Mouse (Mus musculus) adrenal gland, adult 2 months (tissue): ENCODE measurements around the gene Wfdc1. TPM values are rescaled to one million over a fixed set of nuclear protein-coding genes. Genes with fewer than 3 reads are reported as not detected.

Experiments used
- DNase-seq: peaks from one replicate; pipeline ENCODE4 v3.0.0; 2021
- polyA plus RNA-seq: library from polyadenylated mRNA; depleted of rRNA; stranded (reverse); fragments of >200 nt; gene quantifications from 2 replicates; pipeline ENCODE4 v1.2.3, GENCODE M21; 2012; rRNA removed
- total RNA-seq, 2 experiments: library from RNA; stranded (reverse); gene quantifications; 2 replicates each; pipeline ENCODE4 v1.2.3; 2021

The Wfdc1 gene
- total and polyA plus RNA-seq, 3 experiments = 17.0 to 41.3 (median 21.0) TPM

GRCm38 (mm10) chr8:119736348-119736917, 70.3 kb downstream of the Wfdc1 start:
- DNase-seq = no peak

GRCm38 (mm10) chr8:119737093-119737900, 71.1 kb downstream of the Wfdc1 start:
- no peak for DNase-seq

Other genes starting within 250 kb of the Wfdc1 start
- gene Osgin1, start 232.2 kb upstream of the Wfdc1 start, total RNA-seq = 100 to 1,000 TPM; 123 to 166 TPM
- 266 and 274 TPM in 2 replicates for gene Osgin1, start 232.2 kb upstream of the Wfdc1 start, polyA plus RNA-seq
- 1 to 10 TPM; 6.5 to 8.2 TPM for gene Necab2, start 219.6 kb upstream of the Wfdc1 start, total RNA-seq
- gene Necab2, start 219.6 kb upstream of the Wfdc1 start, polyA plus RNA-seq = 6.8 and 8.4 TPM in 2 replicates
- gene Slc38a8, start 164.7 kb upstream of the Wfdc1 start, total RNA-seq = not detected
- gene Slc38a8, start 164.7 kb upstream of the Wfdc1 start, polyA plus RNA-seq = 0.11 and 0.12 TPM in 2 replicates
- gene Mbtps1, start 107.6 kb upstream of the Wfdc1 start, total RNA-seq = 10 to 100 TPM; 82.7 to 96.5 TPM
- 86.7 and 89.4 TPM in 2 replicates for gene Mbtps1, start 107.6 kb upstream of the Wfdc1 start, polyA plus RNA-seq
- 10 to 100 TPM; 38.7 to 39.3 TPM for gene Hsdl1, start 91.2 kb upstream of the Wfdc1 start, total RNA-seq
- 22.8 and 24.1 TPM in 2 replicates for gene Hsdl1, start 91.2 kb upstream of the Wfdc1 start, polyA plus RNA-seq
- gene Dnaaf1, start 91.1 kb upstream of the Wfdc1 start, total RNA-seq = under 1 TPM in 1 of 2 experiments, not detected in 1; 0.09 TPM
- not detected in 2 replicates for gene Dnaaf1, start 91.1 kb upstream of the Wfdc1 start, polyA plus RNA-seq
- gene Taf1c, start 61.1 kb upstream of the Wfdc1 start, total RNA-seq = 10 to 100 TPM; 10.7 to 12.5 TPM
- 41.3 and 46.2 TPM in 2 replicates for gene Taf1c, start 61.1 kb upstream of the Wfdc1 start, polyA plus RNA-seq
- not detected for gene Adad2, start 53.6 kb upstream of the Wfdc1 start, total RNA-seq
- not detected in 2 replicates for gene Adad2, start 53.6 kb upstream of the Wfdc1 start, polyA plus RNA-seq
- gene Kcng4, start 30.7 kb upstream of the Wfdc1 start, total RNA-seq = under 1 TPM; 0.45 to 0.66 TPM
- 1.2 and 1.6 TPM in 2 replicates for gene Kcng4, start 30.7 kb upstream of the Wfdc1 start, polyA plus RNA-seq
- gene Atp2c2, start 33.6 kb downstream of the Wfdc1 start, total RNA-seq = under 1 TPM; 0.24 to 0.46 TPM
- not detected in 2 replicates for gene Atp2c2, start 33.6 kb downstream of the Wfdc1 start, polyA plus RNA-seq
- gene Tldc1, start 112.1 kb downstream of the Wfdc1 start, total RNA-seq = 10 to 100 TPM in 1 of 2 experiments, 1 to 10 TPM in 1; 8.4 to 12.7 TPM
- 13.0 and 13.2 TPM in 2 replicates for gene Tldc1, start 112.1 kb downstream of the Wfdc1 start, polyA plus RNA-seq
- 10 to 100 TPM; 45.4 to 50.4 TPM for gene Cotl1, start 174.2 kb downstream of the Wfdc1 start, total RNA-seq
- 156 TPM in 2 replicates for gene Cotl1, start 174.2 kb downstream of the Wfdc1 start, polyA plus RNA-seq
- 10 to 100 TPM in 1 of 2 experiments, 1 to 10 TPM in 1; 4.3 to 11.3 TPM for gene Klhl36, start 195.9 kb downstream of the Wfdc1 start, total RNA-seq
- 19.8 and 25.5 TPM in 2 replicates for gene Klhl36, start 195.9 kb downstream of the Wfdc1 start, polyA plus RNA-seq
- 100 to 1,000 TPM in 1 of 2 experiments, 10 to 100 TPM in 1; 93.9 to 133 TPM for gene Usp10, start 244.0 kb downstream of the Wfdc1 start, total RNA-seq
- gene Usp10, start 244.0 kb downstream of the Wfdc1 start, polyA plus RNA-seq = 64.7 and 96.5 TPM in 2 replicates
- gene Gm20388, start 244.5 kb downstream of the Wfdc1 start, total RNA-seq = 1 to 10 TPM; 5.9 to 9.9 TPM
- gene Gm20388, start 244.5 kb downstream of the Wfdc1 start, polyA plus RNA-seq = 43.6 and 50.1 TPM in 2 replicates